Mouse (Mus musculus): ENCODE results near the gene Acsbg2. TPM values are rescaled to one million over a fixed set of nuclear protein-coding genes. Genes with fewer than 3 reads are reported as not detected.

Acsbg2 gene
- polyA plus RNA-seq, 1 experiment from 2014 or later, result not detected

DNA sequence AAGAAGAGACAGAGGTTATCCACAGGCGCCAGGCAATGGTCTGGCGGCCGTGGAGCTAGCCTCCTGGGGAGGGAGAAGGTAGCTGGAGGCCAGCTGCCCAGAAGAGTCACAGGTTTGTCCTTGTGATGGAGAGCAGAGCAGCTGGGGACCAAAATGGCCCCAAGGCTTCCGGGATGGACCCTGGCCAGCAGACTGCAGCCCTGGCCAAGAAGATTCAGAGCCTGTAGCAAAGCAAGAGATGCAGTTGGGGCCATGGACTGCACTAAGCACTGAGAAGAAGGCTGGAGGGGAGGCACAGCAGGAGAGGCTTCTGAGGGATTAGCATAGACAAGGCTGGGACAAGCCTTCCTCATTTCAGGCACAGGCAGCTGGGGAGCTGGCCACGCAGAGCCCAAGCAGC, 28.5 kb upstream of the Acsbg2 start:
- H3K9me3 ChIP-seq (replicated peaks; ENCODE audit: control insufficient read depth, low read length, poor library complexity, severe bottlenecking), result no peaks in the 10 kb centered on the region
- H3K4me2 ChIP-seq (ENCODE audit: low read length), result no peak overlapping the region
- no peaks in the 10 kb centered on the region for H3K27me3 ChIP-seq (ENCODE audit: control insufficient read depth, insufficient read depth, low read depth, low read length)
- peaks cover 32% of the 10 kb centered on the region for H3K36me3 ChIP-seq (ENCODE audit: control insufficient read depth, insufficient read depth, low read length)
- WGBS, result 76% methylated on average over 5 of the region's 5 CpGs
- H3K4me1 ChIP-seq (ENCODE audit: control insufficient read depth, insufficient read depth, low read length), result no peaks in the 10 kb centered on the region; the same call in 1 of the 2 replicates
- ATAC-seq, result no peak
- H3K4me3 ChIP-seq (ENCODE audit: low read depth, low read length), result no peak overlapping the region
- H3K27ac ChIP-seq (ENCODE audit: low read length), result no peak overlapping the region
- H3K9ac ChIP-seq (ENCODE audit: low read depth, low read length), result no peak overlapping the region

DNA sequence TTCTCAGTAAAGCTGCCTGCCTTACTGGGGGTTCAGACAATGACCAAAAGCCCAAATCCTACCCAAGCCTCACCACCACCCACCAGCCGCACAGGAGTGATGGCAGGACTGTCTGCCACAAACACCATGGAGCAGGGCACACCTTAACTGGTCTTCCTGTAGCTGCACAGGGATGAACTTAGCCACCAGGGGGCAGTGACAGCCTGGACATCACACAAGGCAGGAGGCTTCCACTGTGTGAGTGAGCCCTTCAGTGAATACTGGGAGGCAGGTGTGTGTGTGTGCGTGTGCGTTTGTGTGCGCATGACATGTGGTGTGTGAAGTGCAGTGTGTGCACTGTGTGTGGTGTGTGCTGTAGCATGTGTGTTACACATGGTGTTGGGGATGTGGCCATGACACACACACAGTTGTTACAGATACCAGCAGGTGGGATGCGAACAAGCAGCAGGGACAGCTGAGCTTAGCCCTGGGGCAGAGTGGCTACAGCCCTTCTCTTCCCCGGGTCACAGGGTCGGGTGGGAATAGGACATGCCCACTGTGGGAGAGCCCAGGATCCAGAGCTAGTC, 23.5 kb upstream of the Acsbg2 start:
- no peak overlapping the region for H3K4me3 ChIP-seq (ENCODE audit: low read depth, low read length)
- H3K9me3 ChIP-seq (replicated peaks; ENCODE audit: control insufficient read depth, low read length, poor library complexity, severe bottlenecking), result no peaks in the 10 kb centered on the region
- peaks cover 55% of the 10 kb centered on the region for H3K36me3 ChIP-seq (ENCODE audit: control insufficient read depth, insufficient read depth, low read length)
- peak overlapping the region; percentile 14; the same call in 1 of the 2 replicates for H3K9ac ChIP-seq (ENCODE audit: low read depth, low read length)
- H3K27ac ChIP-seq (ENCODE audit: low read length), result peak overlapping the region; percentile 63
- ATAC-seq, result peak; percentile 82
- no peak overlapping the region for H3K4me2 ChIP-seq (ENCODE audit: low read length)
- H3K4me1 ChIP-seq (ENCODE audit: control insufficient read depth, insufficient read depth, low read length), result peaks cover 14% of the 10 kb centered on the region
- no peaks in the 10 kb centered on the region for H3K27me3 ChIP-seq (ENCODE audit: control insufficient read depth, insufficient read depth, low read depth, low read length)
- 85% methylated on average over 7 of the region's 7 CpGs for WGBS

- Histone ChIP-seq H3K27ac (ENCODE audit: low read length) (peak overlapping the region; percentile 63), H3K9ac (ENCODE audit: low read depth, low read length) (peak overlapping the region; percentile 13)
- peak; percentile 59; the same call in 1 of the 2 replicates for ATAC-seq
Measured at GRCm38 (mm10) chr17:56896513-56897129, 22.4 kb upstream of the Acsbg2 start.

GRCm38 (mm10) chr17:56895368-56895918, 21.2 kb upstream of the Acsbg2 start:
- no peak for ATAC-seq
- peaks cover 55% of the 10 kb centered on the region for H3K36me3 ChIP-seq (ENCODE audit: control insufficient read depth, insufficient read depth, low read length)
- WGBS, result 94% methylated on average over 9 of the region's 9 CpGs
- H3K27ac ChIP-seq (ENCODE audit: low read length), result no peak overlapping the region
- H3K4me2 ChIP-seq (ENCODE audit: low read length), result no peak overlapping the region
- no peaks in the 10 kb centered on the region for H3K27me3 ChIP-seq (ENCODE audit: control insufficient read depth, insufficient read depth, low read depth, low read length)
- H3K9me3 ChIP-seq (replicated peaks; ENCODE audit: control insufficient read depth, low read length, poor library complexity, severe bottlenecking), result no peaks in the 10 kb centered on the region; the same call in 1 of the 2 replicates
- peaks cover 14% of the 10 kb centered on the region for H3K4me1 ChIP-seq (ENCODE audit: control insufficient read depth, insufficient read depth, low read length)
- H3K4me3 ChIP-seq (ENCODE audit: low read depth, low read length), result no peak overlapping the region
- no peak overlapping the region for H3K9ac ChIP-seq (ENCODE audit: low read depth, low read length)

More at GRCm38 (mm10) chr17:56896513-56897129, 22.4 kb upstream of the Acsbg2 start:
- Histone ChIP-seq H3K9me3 (replicated peaks; ENCODE audit: control insufficient read depth, low read length, poor library complexity, severe bottlenecking) (no peaks in the 10 kb centered on the region), H3K27me3 (ENCODE audit: control insufficient read depth, insufficient read depth, low read depth, low read length) (no peaks in the 10 kb centered on the region), H3K4me3 (ENCODE audit: low read depth, low read length) (no peak overlapping the region), H3K4me2 (ENCODE audit: low read length) (no peak overlapping the region), H3K4me1 (ENCODE audit: control insufficient read depth, insufficient read depth, low read length) (peaks cover 14% of the 10 kb centered on the region), H3K36me3 (ENCODE audit: control insufficient read depth, insufficient read depth, low read length) (peaks cover 58% of the 10 kb centered on the region)
- 48% methylated on average over 6 of the region's 6 CpGs for WGBS

DNA sequence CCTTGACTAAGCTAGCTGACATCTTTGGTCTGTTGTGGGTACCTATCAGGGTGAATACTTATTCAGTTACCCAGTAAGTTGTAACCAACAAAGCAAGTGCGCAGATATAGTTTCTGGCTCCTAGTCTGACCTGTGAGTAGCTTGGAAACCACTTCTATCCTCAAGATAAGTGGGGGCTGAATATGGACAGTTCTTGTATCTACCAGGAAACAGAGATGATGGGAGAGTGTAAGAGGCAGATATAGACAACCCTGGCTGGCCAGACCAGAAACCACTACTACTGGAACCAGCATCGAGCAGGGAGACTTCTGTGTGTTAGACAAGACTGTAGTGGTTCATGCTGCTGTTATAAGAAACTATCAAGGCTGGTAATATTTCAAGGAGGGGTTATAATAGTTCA, 15.8 kb upstream of the Acsbg2 start:
- 98% methylated on average over 2 of the region's 2 CpGs for WGBS
- H3K9ac ChIP-seq (ENCODE audit: low read depth, low read length), result no peak overlapping the region
- H3K9me3 ChIP-seq (replicated peaks; ENCODE audit: control insufficient read depth, low read length, poor library complexity, severe bottlenecking), result no peaks in the 10 kb centered on the region; the same call in 1 of the 2 replicates
- H3K27me3 ChIP-seq (ENCODE audit: control insufficient read depth, insufficient read depth, low read depth, low read length), result no peaks in the 10 kb centered on the region
- no peaks in the 10 kb centered on the region for H3K4me1 ChIP-seq (ENCODE audit: control insufficient read depth, insufficient read depth, low read length)
- no peak overlapping the region for H3K4me3 ChIP-seq (ENCODE audit: low read depth, low read length)
- ATAC-seq, result no peak
- no peak overlapping the region for H3K27ac ChIP-seq (ENCODE audit: low read length)
- peaks cover 50% of the 10 kb centered on the region for H3K36me3 ChIP-seq (ENCODE audit: control insufficient read depth, insufficient read depth, low read length)
- H3K4me2 ChIP-seq (ENCODE audit: low read length), result no peak overlapping the region

DNA sequence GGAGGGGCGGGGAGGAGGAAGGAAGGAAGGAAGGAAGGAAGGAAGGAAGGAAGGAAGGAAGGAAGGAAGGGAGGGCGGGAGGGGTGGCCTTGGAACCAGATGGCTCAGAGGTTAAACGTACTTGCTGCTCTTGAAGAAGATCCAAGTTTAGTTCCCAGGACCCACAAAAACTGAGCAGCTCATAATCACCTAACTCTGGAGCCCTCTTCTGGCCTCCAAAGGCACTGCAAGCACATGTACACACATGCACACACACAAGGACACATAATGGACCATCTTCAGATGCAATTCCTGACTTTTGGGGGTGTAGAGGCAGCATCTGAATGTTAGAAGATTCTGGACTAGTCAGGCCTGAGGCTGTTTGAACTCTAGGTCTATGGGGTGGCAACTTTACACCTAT, 13.8 kb upstream of the Acsbg2 start:
- WGBS, result 86% methylated on average over 2 of the region's 3 CpGs
- Histone ChIP-seq H3K4me2 (ENCODE audit: low read length) (no peak overlapping the region), H3K4me1 (ENCODE audit: control insufficient read depth, insufficient read depth, low read length) (no peaks in the 10 kb centered on the region), H3K27ac (ENCODE audit: low read length) (no peak overlapping the region), H3K36me3 (ENCODE audit: control insufficient read depth, insufficient read depth, low read length) (peaks cover 31% of the 10 kb centered on the region), H3K4me3 (ENCODE audit: low read depth, low read length) (no peak overlapping the region), H3K9me3 (replicated peaks; ENCODE audit: control insufficient read depth, low read length, poor library complexity, severe bottlenecking) (no peaks in the 10 kb centered on the region; the same call in 1 of the 2 replicates), H3K27me3 (ENCODE audit: control insufficient read depth, insufficient read depth, low read depth, low read length) (no peaks in the 10 kb centered on the region), H3K9ac (ENCODE audit: low read depth, low read length) (no peak overlapping the region)
- no peak for ATAC-seq

DNA sequence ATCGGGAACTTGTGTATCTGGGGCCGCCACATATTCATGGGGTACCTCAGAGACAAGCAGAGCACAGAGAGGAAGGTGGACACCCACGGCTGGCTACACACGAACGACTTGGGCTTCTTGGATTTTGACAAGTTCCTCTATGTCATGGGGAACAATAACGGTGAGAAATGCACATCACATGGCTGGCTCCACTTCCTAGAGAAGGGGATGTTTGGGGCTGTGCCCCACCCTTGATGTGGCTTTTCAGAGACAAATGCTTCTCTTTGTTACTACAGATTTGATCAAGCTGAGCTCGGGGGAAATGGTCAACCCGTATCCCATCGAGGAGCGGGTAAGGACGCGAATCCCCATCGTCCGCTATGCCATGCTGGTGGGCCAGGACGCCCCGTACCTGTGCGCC, 10.6 kb upstream of the Acsbg2 start:
- ATAC-seq, result no peak
- Histone ChIP-seq H3K4me1 (ENCODE audit: control insufficient read depth, insufficient read depth, low read length) (no peaks in the 10 kb centered on the region), H3K27me3 (ENCODE audit: control insufficient read depth, insufficient read depth, low read depth, low read length) (no peaks in the 10 kb centered on the region), H3K9ac (ENCODE audit: low read depth, low read length) (no peak overlapping the region), H3K9me3 (replicated peaks; ENCODE audit: control insufficient read depth, low read length, poor library complexity, severe bottlenecking) (no peaks in the 10 kb centered on the region), H3K4me3 (ENCODE audit: low read depth, low read length) (no peak overlapping the region), H3K4me2 (ENCODE audit: low read length) (no peak overlapping the region), H3K36me3 (ENCODE audit: control insufficient read depth, insufficient read depth, low read length) (peaks cover 8% of the 10 kb centered on the region; the same call in 1 of the 2 replicates), H3K27ac (ENCODE audit: low read length) (no peak overlapping the region)
- 92% methylated on average over 17 of the region's 17 CpGs for WGBS

- WGBS, result 79% methylated on average over 5 of the region's 5 CpGs
- Histone ChIP-seq H3K9ac (ENCODE audit: low read depth, low read length) (no peak overlapping the region), H3K9me3 (replicated peaks; ENCODE audit: control insufficient read depth, low read length, poor library complexity, severe bottlenecking) (no peaks in the 10 kb centered on the region), H3K4me1 (ENCODE audit: control insufficient read depth, insufficient read depth, low read length) (no peaks in the 10 kb centered on the region), H3K27ac (ENCODE audit: low read length) (no peak overlapping the region), H3K27me3 (ENCODE audit: control insufficient read depth, insufficient read depth, low read depth, low read length) (no peaks in the 10 kb centered on the region), H3K4me3 (ENCODE audit: low read depth, low read length) (no peak overlapping the region), H3K36me3 (ENCODE audit: control insufficient read depth, insufficient read depth, low read length) (peaks cover 4% of the 10 kb centered on the region; the same call in 1 of the 2 replicates), H3K4me2 (ENCODE audit: low read length) (no peak overlapping the region)
- no peak for ATAC-seq
Measured at GRCm38 (mm10) chr17:56884331-56884730, 10.1 kb upstream of the Acsbg2 start.

DNA sequence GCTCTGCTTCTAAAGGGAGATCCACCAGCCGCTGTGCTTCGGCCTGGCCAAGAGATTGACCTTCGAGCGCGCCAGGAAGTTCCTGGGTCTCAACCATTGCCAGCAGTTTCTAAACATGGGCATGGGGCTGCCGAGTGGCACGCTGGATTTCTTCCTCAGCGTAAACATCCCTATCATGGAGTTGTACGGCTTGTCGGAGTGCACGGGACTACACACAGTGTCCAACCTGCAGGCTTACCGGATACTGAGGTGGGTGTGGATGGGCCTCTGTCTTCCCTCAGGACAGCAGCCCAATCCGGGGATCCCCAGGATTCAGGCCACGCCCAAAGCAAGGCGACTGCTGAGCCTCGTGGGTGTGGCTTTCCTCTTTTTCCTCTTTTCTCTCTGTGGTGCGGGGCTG, 9.4 kb upstream of the Acsbg2 start:
- H3K36me3 ChIP-seq (ENCODE audit: control insufficient read depth, insufficient read depth, low read length), result no peaks in the 10 kb centered on the region
- no peaks in the 10 kb centered on the region for H3K9me3 ChIP-seq (replicated peaks; ENCODE audit: control insufficient read depth, low read length, poor library complexity, severe bottlenecking)
- no peak overlapping the region for H3K9ac ChIP-seq (ENCODE audit: low read depth, low read length)
- no peak overlapping the region for H3K27ac ChIP-seq (ENCODE audit: low read length)
- H3K4me1 ChIP-seq (ENCODE audit: control insufficient read depth, insufficient read depth, low read length), result no peaks in the 10 kb centered on the region
- no peak for ATAC-seq
- 57% methylated on average over 17 of the region's 17 CpGs for WGBS
- H3K4me3 ChIP-seq (ENCODE audit: low read depth, low read length), result no peak overlapping the region
- no peak overlapping the region; the same call in 1 of the 2 replicates for H3K4me2 ChIP-seq (ENCODE audit: low read length)
- no peaks in the 10 kb centered on the region for H3K27me3 ChIP-seq (ENCODE audit: control insufficient read depth, insufficient read depth, low read depth, low read length)

Data from midbrain, embryonic 16.5 days (tissue).